Mouse (Mus musculus): ENCODE measurements at regions not wholly inside any gene's neighbourhood (a gene's known extent, or its start where the extent isn't known, plus 50 kb on each side); places are given as distances from the start of the nearest gene placed in this dataset.

GRCm38 (mm10) chr13:53996867-53997266 is 58.6 kb downstream of the Drd1 start:
- no peak for ATAC-seq (ENCODE audit: insufficient read depth, low FRiP score, low read depth)
- Histone ChIP-seq H3K9me3 (no peaks in the 10 kb centered on the region), H3K4me1 (no peaks in the 10 kb centered on the region), H3K4me3 (replicated peaks) (no peak overlapping the region), H3K36me3 (no peaks in the 10 kb centered on the region), H3K27me3 (replicated peaks) (no peaks in the 10 kb centered on the region), H3K4me2 (no peak overlapping the region), H3K27ac (no peak overlapping the region), H3K9ac (no peak overlapping the region)
- WGBS, result 33% methylated on average over 1 of the region's 1 CpGs

GRCm38 (mm10) chr13:53992863-53993451 is 62.5 kb downstream of the Drd1 start:
- no peak for ATAC-seq (ENCODE audit: insufficient read depth, low FRiP score, low read depth)
- Histone ChIP-seq H3K27ac (no peak overlapping the region), H3K9ac (no peak overlapping the region), H3K9me3 (no peaks in the 10 kb centered on the region), H3K27me3 (replicated peaks) (no peaks in the 10 kb centered on the region), H3K36me3 (no peaks in the 10 kb centered on the region), H3K4me3 (replicated peaks) (no peak overlapping the region), H3K4me2 (no peak overlapping the region), H3K4me1 (no peaks in the 10 kb centered on the region)
- 40% methylated on average over 7 of the region's 7 CpGs for WGBS

- WGBS, result 26% methylated on average over 2 of the region's 2 CpGs
- Histone ChIP-seq H3K4me2 (no peak overlapping the region), H3K4me1 (no peaks in the 10 kb centered on the region), H3K4me3 (replicated peaks) (no peak overlapping the region), H3K27ac (no peak overlapping the region), H3K27me3 (replicated peaks) (no peaks in the 10 kb centered on the region), H3K36me3 (no peaks in the 10 kb centered on the region), H3K9ac (no peak overlapping the region), H3K9me3 (no peaks in the 10 kb centered on the region)
- no peak for ATAC-seq (ENCODE audit: insufficient read depth, low FRiP score, low read depth)
Observed at GRCm38 (mm10) chr13:53979226-53979625, 76.3 kb downstream of the Drd1 start.

- no peak overlapping the region for H3K4me3 ChIP-seq (replicated peaks)
- WGBS, result 75% methylated on average over 2 of the region's 2 CpGs
- no peak overlapping the region for H3K9ac ChIP-seq
- H3K4me1 ChIP-seq, result no peaks in the 10 kb centered on the region
- no peaks in the 10 kb centered on the region for H3K27me3 ChIP-seq (replicated peaks)
- H3K4me2 ChIP-seq, result no peak overlapping the region
- no peak for ATAC-seq (ENCODE audit: insufficient read depth, low FRiP score, low read depth)
- no peak overlapping the region for H3K27ac ChIP-seq
- no peaks in the 10 kb centered on the region for H3K36me3 ChIP-seq
- H3K9me3 ChIP-seq, result no peaks in the 10 kb centered on the region
Observed at GRCm38 (mm10) chr13:53969421-53969820, 86.1 kb downstream of the Drd1 start.

- H3K9me3 ChIP-seq, result no peaks in the 10 kb centered on the region
- H3K27me3 ChIP-seq (replicated peaks), result no peaks in the 10 kb centered on the region
- no peak overlapping the region for H3K4me2 ChIP-seq
- no peaks in the 10 kb centered on the region for H3K4me1 ChIP-seq
- H3K36me3 ChIP-seq, result no peaks in the 10 kb centered on the region
- WGBS, result 88% methylated on average over 15 of the region's 15 CpGs
- H3K9ac ChIP-seq, result no peak overlapping the region
- no peak overlapping the region for H3K27ac ChIP-seq
- no peak for ATAC-seq (ENCODE audit: insufficient read depth, low FRiP score, low read depth)
- H3K4me3 ChIP-seq (replicated peaks), result no peak overlapping the region
Observed at GRCm38 (mm10) chr13:53956167-53956566, 99.3 kb downstream of the Drd1 start.

- ATAC-seq (ENCODE audit: insufficient read depth, low FRiP score, low read depth), result no peak
Observed at GRCm38 (mm10) chr13:53948056-53948455, 107.4 kb downstream of the Drd1 start.

GRCm38 (mm10) chr13:53945681-53946080 is 109.8 kb downstream of the Drd1 start:
- Histone ChIP-seq H3K4me1 (no peaks in the 10 kb centered on the region), H3K27me3 (replicated peaks) (no peaks in the 10 kb centered on the region), H3K9me3 (no peaks in the 10 kb centered on the region), H3K4me3 (replicated peaks) (no peak overlapping the region), H3K36me3 (no peaks in the 10 kb centered on the region), H3K9ac (no peak overlapping the region), H3K4me2 (no peak overlapping the region), H3K27ac (no peak overlapping the region)
- no peak for ATAC-seq (ENCODE audit: insufficient read depth, low FRiP score, low read depth)
- 61% methylated on average over 5 of the region's 5 CpGs for WGBS

More at GRCm38 (mm10) chr13:53948056-53948455, 107.4 kb downstream of the Drd1 start:
- Histone ChIP-seq H3K9ac (no peak overlapping the region), H3K4me3 (replicated peaks) (no peak overlapping the region), H3K27ac (no peak overlapping the region), H3K36me3 (no peaks in the 10 kb centered on the region), H3K27me3 (replicated peaks) (no peaks in the 10 kb centered on the region), H3K9me3 (no peaks in the 10 kb centered on the region), H3K4me2 (no peak overlapping the region), H3K4me1 (no peaks in the 10 kb centered on the region)
- 4% methylated on average over 4 of the region's 4 CpGs for WGBS

- H3K4me3 ChIP-seq (replicated peaks), result no peak overlapping the region
- no peak overlapping the region for H3K9ac ChIP-seq
- no peaks in the 10 kb centered on the region for H3K4me1 ChIP-seq
- no peak overlapping the region for H3K27ac ChIP-seq
- no peaks in the 10 kb centered on the region for H3K36me3 ChIP-seq
- 88% methylated on average over 13 of the region's 13 CpGs for WGBS
- H3K4me2 ChIP-seq, result no peak overlapping the region
- ATAC-seq (ENCODE audit: insufficient read depth, low FRiP score, low read depth), result no peak
- H3K9me3 ChIP-seq, result no peaks in the 10 kb centered on the region
- no peaks in the 10 kb centered on the region for H3K27me3 ChIP-seq (replicated peaks)
Observed at GRCm38 (mm10) chr13:53941005-53941747, 114.3 kb downstream of the Drd1 start.

- H3K9ac ChIP-seq, result no peak overlapping the region
- 86% methylated on average over 14 of the region's 14 CpGs for WGBS
- H3K9me3 ChIP-seq, result no peaks in the 10 kb centered on the region
- H3K36me3 ChIP-seq, result no peaks in the 10 kb centered on the region
- H3K27ac ChIP-seq, result no peak overlapping the region
- no peaks in the 10 kb centered on the region for H3K4me1 ChIP-seq
- H3K4me2 ChIP-seq, result no peak overlapping the region
- H3K27me3 ChIP-seq (replicated peaks), result no peaks in the 10 kb centered on the region
- no peak for ATAC-seq (ENCODE audit: insufficient read depth, low FRiP score, low read depth)
- no peak overlapping the region for H3K4me3 ChIP-seq (replicated peaks)
Observed at GRCm38 (mm10) chr13:53935174-53935699, 120.3 kb downstream of the Drd1 start.

- Histone ChIP-seq H3K4me2 (no peak overlapping the region), H3K4me1 (no peaks in the 10 kb centered on the region), H3K36me3 (no peaks in the 10 kb centered on the region), H3K9ac (no peak overlapping the region), H3K4me3 (replicated peaks) (no peak overlapping the region), H3K9me3 (no peaks in the 10 kb centered on the region), H3K27ac (no peak overlapping the region), H3K27me3 (replicated peaks) (no peaks in the 10 kb centered on the region)
- 77% methylated on average over 6 of the region's 6 CpGs for WGBS
- no peak for ATAC-seq (ENCODE audit: insufficient read depth, low FRiP score, low read depth)
Observed at GRCm38 (mm10) chr13:53934457-53934856, 121.0 kb downstream of the Drd1 start.

- Histone ChIP-seq H3K27ac (no peak overlapping the region), H3K4me3 (replicated peaks) (no peak overlapping the region), H3K27me3 (replicated peaks) (no peaks in the 10 kb centered on the region), H3K9me3 (no peaks in the 10 kb centered on the region), H3K4me1 (no peaks in the 10 kb centered on the region), H3K36me3 (no peaks in the 10 kb centered on the region), H3K4me2 (no peak overlapping the region), H3K9ac (no peak overlapping the region)
- no peak for ATAC-seq (ENCODE audit: insufficient read depth, low FRiP score, low read depth)
- WGBS, result 78% methylated on average over 4 of the region's 4 CpGs
Observed at GRCm38 (mm10) chr13:53926128-53926527, 129.4 kb downstream of the Drd1 start.

GRCm38 (mm10) chr13:53924433-53924832 is 131.1 kb downstream of the Drd1 start:
- Histone ChIP-seq H3K4me2 (no peak overlapping the region), H3K4me3 (replicated peaks) (no peak overlapping the region), H3K27me3 (replicated peaks) (no peaks in the 10 kb centered on the region), H3K9me3 (no peaks in the 10 kb centered on the region), H3K4me1 (peaks cover 6% of the 10 kb centered on the region; the same call in 1 of the 2 replicates), H3K9ac (no peak overlapping the region), H3K27ac (no peak overlapping the region), H3K36me3 (no peaks in the 10 kb centered on the region)
- ATAC-seq (ENCODE audit: insufficient read depth, low FRiP score, low read depth), result no peak
- WGBS, result 90% methylated on average over 4 of the region's 4 CpGs
